Mouse (Mus musculus): ENCODE results near the gene Prss44.

DNA sequence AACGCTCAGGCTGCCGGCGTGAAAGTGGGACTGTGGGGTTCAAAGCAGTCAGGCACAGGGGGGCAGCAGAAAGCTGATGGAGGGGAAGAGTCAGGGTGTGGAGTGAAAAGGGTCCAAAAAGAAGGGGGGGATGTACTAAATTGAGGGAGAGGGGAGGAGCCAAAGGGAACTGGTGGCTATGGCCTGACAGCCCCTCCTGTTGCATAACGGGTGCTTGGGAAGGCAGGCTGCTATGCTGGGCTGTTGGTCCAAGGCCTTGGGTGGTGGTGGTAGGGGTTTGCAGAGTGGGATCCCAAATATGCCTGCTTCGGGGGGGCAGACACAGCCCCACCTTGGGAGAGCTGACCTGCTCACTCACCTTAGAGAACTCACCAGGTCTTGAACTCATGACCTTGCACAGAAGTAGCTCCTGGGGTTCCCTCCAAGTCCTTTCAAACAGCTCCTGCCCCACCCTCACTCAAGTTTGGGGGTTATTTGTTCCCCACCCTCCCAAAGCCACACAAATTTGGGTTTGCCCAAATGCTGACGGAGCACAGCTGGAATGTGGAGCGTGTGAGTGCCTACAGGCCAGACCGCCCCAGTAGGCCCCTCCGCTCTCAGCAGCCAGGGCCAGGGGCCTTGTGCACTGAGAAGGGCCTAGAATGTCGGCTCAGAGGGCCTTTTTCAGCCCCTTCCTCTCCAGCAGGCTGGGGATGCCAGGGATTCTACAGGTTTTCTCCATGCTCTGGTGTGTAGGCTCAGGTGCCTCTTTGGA, 38.3 kb upstream of the Prss44 start:
- TF ChIP-seq POLR2A (IDR thresholded peaks at IDR 0.05; ENCODE audit: low read depth, low read length), result no peak
- TF ChIP-seq CTCF (IDR thresholded peaks at IDR 0.05; ENCODE audit: extremely low read depth, insufficient read length, insufficient replicate concordance, low read depth, low read length), result no peak
